Mouse (Mus musculus) heart, embryonic 13.5 days (tissue): ENCODE results near the gene Magi1. TPM values are rescaled to one million over a fixed set of nuclear protein-coding genes. Genes with fewer than 3 reads are reported as not detected.

Source experiments
- ATAC-seq: fragments of 200-750 bp; cut with Nextera tagmentation; 2 replicates; pipeline ENCODE4 v1.8.0; 2017; ENCODE audit warnings: moderate TSS enrichment; ENCODE audit not compliant: insufficient number of reproducible peaks, low FRiP score, low TSS enrichment; ENCODE audit errors: extremely low read depth
- H3K27ac ChIP-seq: fragments of 300-500 bp; sonication (generic); replicated peaks from 2 replicates; pipeline ENCODE4 v1.5.1; 2015; ENCODE audit warnings: moderate library complexity, mild to moderate bottlenecking, inconsistent platforms
- H3K27me3 ChIP-seq: fragments of 300-500 bp; sonication (generic); replicated peaks from 2 replicates; pipeline ENCODE4 v1.6.1; 2015; ENCODE audit warnings: mild to moderate bottlenecking, inconsistent platforms
- H3K36me3 ChIP-seq: fragments of 300-500 bp; sonication (generic); 2 replicates; pipeline ENCODE4 v1.6.1; 2015; ENCODE audit warnings: mild to moderate bottlenecking, inconsistent platforms
- H3K4me1 ChIP-seq: fragments of 300-500 bp; sonication (generic); 2 replicates; pipeline ENCODE4 v1.6.1; 2015; ENCODE audit warnings: inconsistent platforms
- H3K4me2 ChIP-seq: fragments of 300-500 bp; sonication (generic); 2 replicates; pipeline ENCODE4 v1.6.1; 2015; ENCODE audit warnings: inconsistent platforms, mild to moderate bottlenecking, moderate library complexity
- H3K4me3 ChIP-seq: fragments of 300-500 bp; sonication (generic); 2 replicates; pipeline ENCODE4 v1.5.1; 2015; ENCODE audit warnings: moderate library complexity, mild to moderate bottlenecking, inconsistent platforms
- H3K9ac ChIP-seq: fragments of 300-500 bp; sonication (generic); 2 replicates; pipeline ENCODE4 v1.6.1; 2015; ENCODE audit warnings: inconsistent platforms, mild to moderate bottlenecking, moderate library complexity
- H3K9me3 ChIP-seq: fragments of 300-500 bp; sonication (generic); 2 replicates; pipeline ENCODE4 v1.6.1; 2016; ENCODE audit warnings: inconsistent platforms
- WGBS: fragments of 180-500 bp; shearing (Covaris S2); methylation state at CpG from one replicate; pipeline ENCODE4 v1.1.7; 2015; ENCODE audit warnings: mixed read lengths; 5-methylcytosine and 5-hydroxymethylcytosine counted together
- polyA plus RNA-seq: library from polyadenylated mRNA; unstranded; fragments of >200 nt; fragmentation: Nextera tagmentation; extraction: Ambion mirVana; gene quantifications from 2 replicates; pipeline ENCODE4 v1.2.1, GENCODE M21; 2015

Magi1 gene
- polyA plus RNA-seq, 1 experiment from 2014 or later: 7.5 TPM

DNA sequence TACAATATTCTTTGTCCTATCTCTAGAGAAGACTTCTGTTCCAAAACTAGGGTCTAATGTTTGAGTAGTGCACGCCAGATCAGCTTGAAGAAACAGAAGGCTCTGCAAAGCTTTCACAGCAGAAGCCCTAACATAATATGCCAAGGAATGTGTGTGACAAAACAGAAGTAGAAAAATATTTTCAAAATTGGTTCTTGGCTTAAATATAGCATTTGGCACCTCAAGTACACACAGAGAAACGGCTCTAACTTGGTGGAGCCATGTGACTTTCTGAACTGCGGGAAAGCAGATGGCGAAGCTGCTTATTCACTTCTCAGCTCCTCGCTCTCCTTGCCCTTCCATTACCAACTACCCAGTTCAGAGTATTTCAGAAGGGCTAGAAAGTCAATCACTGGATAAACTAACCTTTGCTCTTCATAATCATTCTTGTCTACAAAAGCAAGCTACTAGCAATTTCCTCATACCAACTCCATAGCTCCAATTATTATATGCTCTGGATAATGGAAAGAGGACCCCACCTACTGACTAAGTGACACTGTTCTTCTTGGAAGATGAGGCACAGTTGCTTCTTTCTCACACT, 320.9 kb downstream of the Magi1 start:
- ATAC-seq: no peak
- H3K27ac ChIP-seq: peak overlapping the region; percentile 24; the same call in 1 of the 2 replicates

DNA sequence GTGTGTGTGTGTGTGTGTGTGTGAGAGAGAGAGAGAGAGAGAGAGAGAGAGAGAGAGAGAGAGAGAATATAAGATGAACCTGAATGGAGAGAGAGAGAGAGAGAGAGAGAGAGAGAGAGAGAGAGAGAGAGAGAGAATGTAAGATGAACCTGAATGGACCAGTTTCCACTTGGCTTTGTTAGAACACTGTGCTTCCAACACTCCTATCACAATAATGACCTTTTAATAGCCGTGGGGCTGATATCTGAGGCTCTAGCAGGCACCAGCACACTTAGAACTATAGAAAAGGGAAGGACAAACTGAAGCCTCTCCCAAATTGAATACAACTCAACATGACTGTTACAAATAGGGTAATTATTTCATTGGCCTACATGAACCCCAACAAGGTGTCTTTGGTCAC, 321.9 kb downstream of the Magi1 start:
- Histone ChIP-seq H3K4me1 (peaks cover 32% of the 10 kb centered on the region), H3K27ac (0 out of 2 replicates have a peak overlapping the region, but pooled peaks have one; percentile 10), H3K4me3 (no peak overlapping the region), H3K36me3 (no peaks in the 10 kb centered on the region), H3K4me2 (no peak overlapping the region), H3K9me3 (no peaks in the 10 kb centered on the region), H3K9ac (no peak overlapping the region), H3K27me3 (no peaks in the 10 kb centered on the region)
- WGBS: 41% methylated on average over 1 of the region's 1 CpGs
- ATAC-seq: no peak

More for the DNA sequence above, 320.9 kb downstream of the Magi1 start:
- Histone ChIP-seq H3K4me1 (peaks cover 32% of the 10 kb centered on the region), H3K4me3 (no peak overlapping the region), H3K4me2 (no peak overlapping the region), H3K9me3 (no peaks in the 10 kb centered on the region), H3K9ac (no peak overlapping the region), H3K27me3 (no peaks in the 10 kb centered on the region), H3K36me3 (no peaks in the 10 kb centered on the region)
- 77% methylated on average over 5 of the region's 5 CpGs for WGBS

GRCm38 (mm10) chr6:93957172-93957571, 326.5 kb downstream of the Magi1 start:
- 83% methylated on average over 2 of the region's 2 CpGs for WGBS
- H3K36me3 ChIP-seq: no peaks in the 10 kb centered on the region
- H3K4me3 ChIP-seq: no peak overlapping the region
- no peak overlapping the region for H3K27ac ChIP-seq
- no peak for ATAC-seq
- no peaks in the 10 kb centered on the region for H3K27me3 ChIP-seq
- H3K4me2 ChIP-seq: no peak overlapping the region
- no peak overlapping the region for H3K9ac ChIP-seq
- H3K4me1 ChIP-seq: peaks cover 31% of the 10 kb centered on the region
- no peaks in the 10 kb centered on the region for H3K9me3 ChIP-seq

GRCm38 (mm10) chr6:93946612-93947011, 337.1 kb downstream of the Magi1 start:
- Histone ChIP-seq H3K9ac (no peak overlapping the region), H3K36me3 (0 out of 2 replicates have a peak, but pooled peaks cover 1% of the 10 kb centered on the region), H3K9me3 (no peaks in the 10 kb centered on the region), H3K27me3 (no peaks in the 10 kb centered on the region), H3K4me1 (peaks cover 34% of the 10 kb centered on the region), H3K4me2 (peak overlapping the region; percentile 36), H3K4me3 (no peak overlapping the region), H3K27ac (peak overlapping the region; percentile 80)
- 23% methylated on average over 2 of the region's 2 CpGs for WGBS
- ATAC-seq: peak; percentile 37; the same call in 1 of the 2 replicates

DNA sequence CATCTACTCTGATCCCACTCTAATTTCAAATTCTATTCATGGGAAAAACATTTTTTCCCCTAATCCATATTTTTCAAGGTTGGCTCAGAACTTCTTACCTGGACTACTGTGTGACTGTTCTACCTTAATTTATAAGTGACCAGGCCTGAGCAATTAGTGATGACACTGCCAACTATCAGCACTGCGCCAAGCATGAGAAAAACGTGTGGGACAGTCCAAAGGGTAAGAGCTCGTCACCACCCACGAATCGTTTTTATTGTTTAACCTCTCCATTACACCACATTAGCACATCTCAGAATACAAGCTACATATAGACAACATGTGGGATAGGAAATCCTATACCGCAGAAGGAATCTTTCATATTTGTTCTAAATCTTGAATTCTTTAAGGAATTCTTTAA, 347.4 kb downstream of the Magi1 start:
- H3K4me3 ChIP-seq: no peak overlapping the region
- no peaks in the 10 kb centered on the region for H3K27me3 ChIP-seq
- no peak overlapping the region for H3K27ac ChIP-seq
- no peak overlapping the region for H3K4me2 ChIP-seq
- ATAC-seq: no peak
- 84% methylated on average over 6 of the region's 6 CpGs for WGBS
- no peaks in the 10 kb centered on the region for H3K36me3 ChIP-seq
- no peaks in the 10 kb centered on the region for H3K9me3 ChIP-seq
- peaks cover 22% of the 10 kb centered on the region for H3K4me1 ChIP-seq
- no peak overlapping the region for H3K9ac ChIP-seq

DNA sequence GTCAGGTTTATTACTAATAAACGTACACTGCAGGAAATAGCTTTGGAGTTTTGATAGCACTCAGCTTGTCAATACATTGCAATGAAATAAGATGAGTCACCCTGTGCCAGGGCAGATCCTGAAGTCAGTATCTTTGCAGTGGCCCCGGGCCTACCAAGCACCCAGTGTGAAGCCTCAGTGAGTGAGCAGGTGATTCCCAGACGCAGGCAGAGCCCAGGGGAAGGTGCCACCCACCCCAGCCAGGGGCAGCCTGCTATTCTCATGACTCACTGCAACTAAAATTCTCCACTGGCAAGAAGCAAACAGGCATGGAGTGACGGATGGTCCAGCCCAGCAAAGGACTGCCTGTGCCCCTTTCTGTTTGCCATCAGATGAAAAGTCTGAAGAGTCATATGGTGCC, 347.9 kb downstream of the Magi1 start:
- Histone ChIP-seq H3K27me3 (no peaks in the 10 kb centered on the region), H3K4me2 (no peak overlapping the region), H3K4me1 (peaks cover 22% of the 10 kb centered on the region), H3K36me3 (no peaks in the 10 kb centered on the region), H3K27ac (peak overlapping the region; percentile 24; the same call in 1 of the 2 replicates), H3K9ac (no peak overlapping the region), H3K9me3 (no peaks in the 10 kb centered on the region), H3K4me3 (no peak overlapping the region)
- ATAC-seq: no peak
- 60% methylated on average over 4 of the region's 4 CpGs for WGBS

DNA sequence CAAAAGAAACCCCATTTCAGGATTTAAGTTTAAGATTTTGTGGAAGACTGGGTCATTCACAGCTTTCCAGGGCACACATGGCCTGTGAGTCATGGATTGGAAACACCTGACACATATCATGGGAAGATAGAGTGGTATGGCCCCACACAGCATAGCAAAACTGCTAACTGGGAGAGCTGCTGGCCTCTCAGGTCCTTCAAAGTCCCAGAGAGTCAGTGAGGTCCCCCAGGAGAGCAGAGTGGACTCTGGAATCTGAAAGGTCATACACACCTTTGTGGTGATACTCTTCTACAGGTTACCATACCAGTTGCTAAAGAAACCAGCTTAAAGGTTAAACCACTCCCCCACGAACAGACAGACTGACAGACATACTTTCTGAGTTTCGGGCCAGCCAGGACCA, 349.0 kb downstream of the Magi1 start:
- Histone ChIP-seq H3K27me3 (no peaks in the 10 kb centered on the region), H3K4me3 (no peak overlapping the region), H3K4me2 (no peak overlapping the region), H3K9ac (no peak overlapping the region), H3K4me1 (peaks cover 22% of the 10 kb centered on the region), H3K36me3 (no peaks in the 10 kb centered on the region), H3K9me3 (no peaks in the 10 kb centered on the region), H3K27ac (peak overlapping the region; percentile 58)
- ATAC-seq: no peak
- WGBS: 75% methylated on average over 2 of the region's 2 CpGs

DNA sequence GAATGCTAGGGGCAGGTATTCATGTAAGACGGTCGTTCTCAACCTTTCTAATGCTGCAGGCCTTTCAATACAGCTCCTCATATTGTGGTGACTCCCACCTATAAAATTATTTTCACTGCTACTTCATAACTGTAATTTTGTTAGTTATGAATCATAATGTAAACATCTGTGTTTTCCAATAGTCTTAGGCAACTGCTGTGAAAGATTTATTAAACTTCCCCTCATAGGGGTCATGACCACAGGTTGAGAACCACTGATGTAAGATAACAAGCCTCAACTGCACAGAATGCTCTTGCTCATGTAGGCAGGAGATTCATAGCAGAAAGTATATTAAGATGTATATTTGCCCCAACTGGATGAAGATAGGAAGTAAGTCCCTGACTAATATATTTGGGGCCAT, 359.1 kb downstream of the Magi1 start:
- no peak for ATAC-seq

GRCm38 (mm10) chr6:93923972-93924371, 359.7 kb downstream of the Magi1 start:
- H3K36me3 ChIP-seq: no peaks in the 10 kb centered on the region
- no peak for ATAC-seq
- H3K9ac ChIP-seq: no peak overlapping the region
- H3K27me3 ChIP-seq: no peaks in the 10 kb centered on the region
- H3K4me1 ChIP-seq: peaks cover 19% of the 10 kb centered on the region
- no peak overlapping the region for H3K4me2 ChIP-seq
- WGBS: 59% methylated on average over 3 of the region's 3 CpGs
- H3K9me3 ChIP-seq: no peaks in the 10 kb centered on the region
- H3K27ac ChIP-seq: no peak overlapping the region
- H3K4me3 ChIP-seq: no peak overlapping the region

More for the DNA sequence above, 359.1 kb downstream of the Magi1 start:
- Histone ChIP-seq H3K9ac (no peak overlapping the region), H3K4me3 (no peak overlapping the region), H3K27me3 (no peaks in the 10 kb centered on the region), H3K4me2 (no peak overlapping the region), H3K36me3 (no peaks in the 10 kb centered on the region), H3K9me3 (no peaks in the 10 kb centered on the region), H3K27ac (no peak overlapping the region), H3K4me1 (peaks cover 19% of the 10 kb centered on the region)
- WGBS: 86% methylated on average over 2 of the region's 2 CpGs

- peak overlapping the region; percentile 32; the same call in 1 of the 2 replicates for H3K27ac ChIP-seq
- peaks cover 19% of the 10 kb centered on the region for H3K4me1 ChIP-seq
- H3K36me3 ChIP-seq: no peaks in the 10 kb centered on the region
- H3K27me3 ChIP-seq: no peaks in the 10 kb centered on the region
- H3K9me3 ChIP-seq: no peaks in the 10 kb centered on the region
- no peak overlapping the region for H3K9ac ChIP-seq
- ATAC-seq: no peak
- 62% methylated on average over 5 of the region's 5 CpGs for WGBS
- H3K4me3 ChIP-seq: no peak overlapping the region
- no peak overlapping the region for H3K4me2 ChIP-seq
These were observed 360.4 kb downstream of the Magi1 start for GRCm38 (mm10) chr6:93923351-93923750.

- WGBS: 54% methylated on average over 7 of the region's 7 CpGs
These were observed 360.8 kb downstream of the Magi1 start for GRCm38 (mm10) chr6:93922931-93923330.

GRCm38 (mm10) chr6:93913226-93913861, 370.4 kb downstream of the Magi1 start:
- 5% methylated on average over 22 of the region's 22 CpGs for WGBS
- peak overlapping the region; percentile 76 for H3K4me2 ChIP-seq
- no peaks in the 10 kb centered on the region for H3K36me3 ChIP-seq
- H3K4me3 ChIP-seq: peak overlapping the region; percentile 49
- no peak for ATAC-seq
- H3K4me1 ChIP-seq: peaks cover 38% of the 10 kb centered on the region
- no peaks in the 10 kb centered on the region for H3K9me3 ChIP-seq
- no peaks in the 10 kb centered on the region for H3K27me3 ChIP-seq
- H3K27ac ChIP-seq: peak overlapping the region; percentile 72
- peak overlapping the region; percentile 76 for H3K9ac ChIP-seq

More at GRCm38 (mm10) chr6:93922931-93923330, 360.8 kb downstream of the Magi1 start:
- no peak for ATAC-seq
- Histone ChIP-seq H3K36me3 (no peaks in the 10 kb centered on the region), H3K4me1 (peaks cover 19% of the 10 kb centered on the region), H3K9me3 (no peaks in the 10 kb centered on the region), H3K27me3 (no peaks in the 10 kb centered on the region), H3K4me3 (no peak overlapping the region), H3K27ac (peak overlapping the region; percentile 32; the same call in 1 of the 2 replicates), H3K4me2 (no peak overlapping the region), H3K9ac (no peak overlapping the region)
